Mouse (Mus musculus): ENCODE results near the gene Trim69. TPM values are rescaled to one million over a fixed set of nuclear protein-coding genes. Genes with fewer than 3 reads are reported as not detected.

The Trim69 gene
- 0.17 TPM in 1 of 2 replicates, not detected in the other for polyA plus RNA-seq (2014; fragmentation: Nextera tagmentation; extraction: Ambion mirVana)

DNA sequence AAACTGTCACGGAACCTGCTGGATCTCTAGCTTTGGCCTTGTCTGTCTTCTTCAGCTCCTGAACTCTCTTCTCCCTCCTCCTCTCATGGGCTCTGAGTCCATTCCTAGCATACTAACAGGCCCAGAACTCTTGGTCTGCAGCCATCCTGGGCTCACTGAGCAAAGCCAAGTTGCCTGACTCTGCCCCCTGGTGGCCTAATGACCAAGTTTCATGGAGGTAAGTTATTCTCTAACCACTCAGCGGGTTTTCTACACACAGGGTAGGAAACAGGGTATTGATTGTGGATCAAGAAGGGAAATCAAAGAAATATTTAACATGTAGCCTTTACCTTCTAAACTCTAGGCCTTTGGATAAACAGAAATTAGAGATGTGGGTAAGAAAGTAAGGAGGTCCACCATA, at the start of gene Trim69:
Gene Trim69, plus strand, starts transcription at position 21 of the 400 bp plus-strand sequence.
- WGBS, result 42% methylated on average over 2 of the region's 2 CpGs
- H3K36me3 ChIP-seq (ENCODE audit: control insufficient read depth, insufficient read depth, low read length), result no peaks in the 10 kb centered on the region
- H3K27ac ChIP-seq (ENCODE audit: low read depth, low read length), result no peak within 1 kb of the TSS
- peak; percentile 66 for ATAC-seq (replicated peaks; ENCODE audit: low FRiP score)
- H3K9me3 ChIP-seq (ENCODE audit: control insufficient read depth, low read length), result no peaks in the 10 kb centered on the region
- H3K4me1 ChIP-seq (replicated peaks; ENCODE audit: control insufficient read depth, insufficient read depth, low read length), result no peaks in the 10 kb centered on the region
- no peaks in the 10 kb centered on the region for H3K27me3 ChIP-seq (replicated peaks; ENCODE audit: control insufficient read depth, insufficient read depth, low read length)
- no peak within 1 kb of the TSS for H3K9ac ChIP-seq (ENCODE audit: low read depth, low read length)
- H3K4me3 ChIP-seq (ENCODE audit: low read depth, low read length), result no peak within 1 kb of the TSS
- peak; percentile 66 for DNase-seq (ENCODE audit: low spot score)
- H3K4me2 ChIP-seq, result no peak within 1 kb of the TSS

DNA sequence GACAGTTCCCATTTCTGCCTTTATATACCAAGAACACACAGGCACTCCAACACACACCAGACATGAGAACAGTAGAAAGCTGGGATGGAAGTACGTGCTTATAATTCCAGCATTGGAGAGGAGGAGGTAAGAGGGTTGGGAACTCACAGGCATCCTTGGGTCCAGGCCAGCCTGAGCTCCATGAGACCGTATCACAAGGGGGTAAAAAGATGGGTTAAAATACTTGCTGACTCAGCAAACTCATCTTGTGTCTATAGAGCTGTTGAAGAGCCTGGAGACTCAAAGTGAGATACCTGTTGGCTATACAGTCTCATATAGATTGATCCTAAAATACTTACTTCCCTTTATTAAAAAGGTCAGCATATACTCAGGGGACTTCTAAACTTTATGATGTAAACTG, 43.6 kb upstream of the Trim69 start:
- WGBS, result 86% methylated on average over 2 of the region's 2 CpGs
- H3K4me1 ChIP-seq (replicated peaks; ENCODE audit: control insufficient read depth, insufficient read depth, low read length), result peaks cover 5% of the 10 kb centered on the region

DNA sequence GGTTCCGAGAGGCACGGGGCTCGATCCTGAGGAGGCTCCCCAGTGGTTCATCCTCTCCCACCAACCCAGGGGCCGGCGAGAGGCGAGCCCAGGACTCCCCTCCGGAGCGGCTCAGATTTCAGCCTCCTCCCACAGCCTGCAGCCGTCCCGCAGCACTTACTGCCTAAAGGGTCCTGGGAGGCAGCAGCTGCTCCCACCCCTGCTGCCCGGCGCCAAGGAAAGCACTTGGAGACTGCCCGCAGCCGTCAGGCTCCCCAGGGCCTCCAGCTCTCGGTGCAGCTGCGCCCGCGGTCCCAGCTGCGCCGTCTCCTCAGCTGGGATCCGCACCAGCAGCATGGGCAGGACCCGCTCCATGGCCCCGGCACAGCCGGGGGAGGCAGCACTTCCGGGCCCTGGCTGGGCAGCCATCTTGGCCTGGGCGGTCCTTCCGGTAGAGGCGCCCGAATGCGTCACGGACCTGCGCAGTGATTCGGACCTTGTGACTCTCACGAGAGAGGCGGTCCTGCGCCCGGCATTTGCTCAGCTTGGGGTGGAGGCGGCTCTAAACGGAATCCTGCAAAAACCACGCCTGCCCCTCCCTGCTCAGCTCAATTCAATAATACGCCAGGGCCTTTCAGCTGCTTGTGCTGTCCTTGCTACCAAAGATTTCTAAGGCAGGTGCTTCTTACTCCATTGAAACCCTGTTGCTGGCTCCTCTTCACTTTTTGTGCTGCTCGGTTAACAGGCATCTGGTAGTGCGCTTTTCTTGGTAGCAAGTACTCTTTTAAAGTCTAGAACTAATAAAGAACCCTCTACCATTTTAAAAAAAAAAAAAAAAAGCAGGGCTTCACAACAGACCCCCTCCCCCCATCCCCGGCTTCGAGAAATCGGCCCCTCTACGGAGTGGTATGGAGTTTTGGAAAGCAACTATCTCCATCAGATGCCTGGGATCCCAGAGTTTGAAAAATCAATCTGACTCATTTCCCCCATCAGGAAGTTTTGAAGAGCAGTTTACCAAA, 42.2 kb upstream of the Trim69 start, which contains the start of gene Spg11:
Gene Spg11, minus strand, starts transcription at position 426 of the 998 bp plus-strand sequence.
- Histone ChIP-seq H3K27ac (ENCODE audit: low read depth, low read length) (peak within 1 kb of the TSS; percentile 78), H3K4me1 (replicated peaks; ENCODE audit: control insufficient read depth, insufficient read depth, low read length) (peaks cover 5% of the 10 kb centered on the region), H3K9ac (ENCODE audit: low read depth, low read length) (peak within 1 kb of the TSS; percentile 97), H3K4me2 (peak within 1 kb of the TSS; percentile 76), H3K36me3 (ENCODE audit: control insufficient read depth, insufficient read depth, low read length) (peaks cover 3% of the 10 kb centered on the region; the same call in 1 of the 2 replicates), H3K27me3 (replicated peaks; ENCODE audit: control insufficient read depth, insufficient read depth, low read length) (no peaks in the 10 kb centered on the region), H3K4me3 (ENCODE audit: low read depth, low read length) (peak within 1 kb of the TSS; percentile 95), H3K9me3 (ENCODE audit: control insufficient read depth, low read length) (no peaks in the 10 kb centered on the region)
- DNase-seq (ENCODE audit: low spot score) (peak; percentile 95), ATAC-seq (replicated peaks; ENCODE audit: low FRiP score) (peak; percentile 98)
- under 1% methylated on average over 47 of the region's 47 CpGs for WGBS

More for the DNA sequence above, 43.6 kb upstream of the Trim69 start:
- Histone ChIP-seq H3K4me3 (ENCODE audit: low read depth, low read length) (peak overlapping the region; percentile 95; the same call in 1 of the 2 replicates), H3K9me3 (ENCODE audit: control insufficient read depth, low read length) (no peaks in the 10 kb centered on the region), H3K27me3 (replicated peaks; ENCODE audit: control insufficient read depth, insufficient read depth, low read length) (no peaks in the 10 kb centered on the region), H3K27ac (ENCODE audit: low read depth, low read length) (no peak overlapping the region), H3K36me3 (ENCODE audit: control insufficient read depth, insufficient read depth, low read length) (peaks cover 3% of the 10 kb centered on the region; the same call in 1 of the 2 replicates), H3K4me2 (peak overlapping the region; percentile 76), H3K9ac (ENCODE audit: low read depth, low read length) (no peak overlapping the region)
- no peak for ATAC-seq (replicated peaks; ENCODE audit: low FRiP score)
- no peak for DNase-seq (ENCODE audit: low spot score)

DNA sequence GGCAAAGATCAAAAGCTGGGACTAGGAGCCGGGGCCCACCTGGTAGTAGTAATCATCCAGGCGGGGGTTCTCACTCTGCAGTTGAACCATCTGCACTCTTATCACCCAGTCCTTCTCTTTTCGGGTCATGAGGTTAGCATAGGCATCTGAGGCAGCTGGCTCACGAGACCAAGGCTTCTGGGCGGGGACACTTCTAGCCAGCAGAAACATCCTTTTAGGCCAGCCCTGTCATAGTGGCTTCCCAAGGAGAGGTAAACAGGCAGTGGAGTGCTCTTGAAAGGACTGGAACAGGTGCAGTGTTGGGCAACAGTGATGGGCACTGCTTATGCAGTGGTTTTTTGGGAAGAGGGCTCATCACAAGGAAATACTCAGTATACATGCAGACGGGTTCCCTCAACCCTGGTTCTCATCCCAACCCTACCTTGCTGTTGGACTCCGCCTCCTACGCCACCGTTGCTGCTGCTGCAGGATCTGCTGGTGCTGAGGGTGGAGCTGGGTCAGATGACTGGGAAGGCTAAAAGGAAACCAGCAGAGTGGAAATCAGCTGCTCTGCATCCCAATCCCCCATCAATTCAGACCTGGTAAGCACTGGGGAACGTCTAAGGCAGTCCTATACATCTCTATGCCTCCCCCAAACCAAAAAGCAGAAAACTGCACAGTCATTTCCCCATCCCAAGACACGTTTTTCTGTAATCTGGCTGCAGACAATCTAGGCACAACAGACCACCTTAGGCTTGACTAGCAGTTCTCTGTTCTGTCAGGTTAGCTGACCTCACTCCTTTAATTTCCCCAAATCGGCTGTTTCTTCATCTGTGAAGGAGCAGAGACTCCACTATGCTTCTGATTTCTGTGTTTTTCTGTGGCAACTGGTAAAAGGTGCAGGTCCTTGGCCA, 34.6 kb upstream of the Trim69 start:
- H3K4me3 ChIP-seq (ENCODE audit: low read depth, low read length), result no peak overlapping the region
- no peak overlapping the region for H3K9ac ChIP-seq (ENCODE audit: low read depth, low read length)
- H3K27ac ChIP-seq (ENCODE audit: low read depth, low read length), result no peak overlapping the region
- H3K9me3 ChIP-seq (ENCODE audit: control insufficient read depth, low read length), result no peaks in the 10 kb centered on the region
- WGBS, result 28% methylated on average over 12 of the region's 12 CpGs
- ATAC-seq (replicated peaks; ENCODE audit: low FRiP score), result peak; percentile 61
- DNase-seq (ENCODE audit: low spot score), result no peak
- peak overlapping the region; percentile 22; the same call in 1 of the 2 replicates for H3K4me2 ChIP-seq
- peaks cover 17% of the 10 kb centered on the region for H3K4me1 ChIP-seq (replicated peaks; ENCODE audit: control insufficient read depth, insufficient read depth, low read length)
- no peaks in the 10 kb centered on the region for H3K27me3 ChIP-seq (replicated peaks; ENCODE audit: control insufficient read depth, insufficient read depth, low read length)
- H3K36me3 ChIP-seq (ENCODE audit: control insufficient read depth, insufficient read depth, low read length), result no peaks in the 10 kb centered on the region

DNA sequence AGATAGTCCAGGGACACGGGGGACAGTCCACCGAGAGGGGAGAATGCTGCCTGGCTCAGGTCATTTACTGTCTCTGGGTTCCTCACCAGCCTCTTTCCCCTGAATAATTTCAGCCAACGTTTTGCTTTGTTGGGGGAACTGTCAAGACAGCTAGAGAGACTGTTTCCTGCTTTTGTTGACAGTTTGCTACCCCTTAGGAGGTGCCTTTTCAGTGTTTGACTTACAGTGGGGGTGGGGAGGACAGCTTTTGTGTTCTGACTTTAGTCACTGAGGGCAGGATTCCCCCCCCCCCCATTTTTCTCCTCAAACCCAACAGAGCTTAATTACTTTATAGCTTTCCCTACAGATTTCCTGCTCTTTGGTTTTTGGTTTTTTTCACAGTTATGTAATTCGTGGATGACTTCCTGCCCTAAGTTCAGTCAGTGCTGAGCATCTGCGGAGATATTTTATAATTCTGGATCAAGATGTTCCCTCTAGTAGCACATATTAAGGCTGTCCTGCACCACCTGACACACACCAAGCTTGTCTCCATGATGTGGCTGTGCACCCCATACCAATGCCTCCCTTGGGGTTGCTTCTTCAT, 33.6 kb upstream of the Trim69 start:
- H3K4me1 ChIP-seq (replicated peaks; ENCODE audit: control insufficient read depth, insufficient read depth, low read length), result peaks cover 17% of the 10 kb centered on the region
- 37% methylated on average over 5 of the region's 5 CpGs for WGBS
- H3K4me2 ChIP-seq, result no peak overlapping the region
- no peaks in the 10 kb centered on the region for H3K9me3 ChIP-seq (ENCODE audit: control insufficient read depth, low read length)
- ATAC-seq (replicated peaks; ENCODE audit: low FRiP score) (no peak), DNase-seq (ENCODE audit: low spot score) (no peak)
- H3K27me3 ChIP-seq (replicated peaks; ENCODE audit: control insufficient read depth, insufficient read depth, low read length), result no peaks in the 10 kb centered on the region
- no peaks in the 10 kb centered on the region for H3K36me3 ChIP-seq (ENCODE audit: control insufficient read depth, insufficient read depth, low read length)
- no peak overlapping the region for H3K4me3 ChIP-seq (ENCODE audit: low read depth, low read length)
- no peak overlapping the region for H3K27ac ChIP-seq (ENCODE audit: low read depth, low read length)
- H3K9ac ChIP-seq (ENCODE audit: low read depth, low read length), result no peak overlapping the region

DNA sequence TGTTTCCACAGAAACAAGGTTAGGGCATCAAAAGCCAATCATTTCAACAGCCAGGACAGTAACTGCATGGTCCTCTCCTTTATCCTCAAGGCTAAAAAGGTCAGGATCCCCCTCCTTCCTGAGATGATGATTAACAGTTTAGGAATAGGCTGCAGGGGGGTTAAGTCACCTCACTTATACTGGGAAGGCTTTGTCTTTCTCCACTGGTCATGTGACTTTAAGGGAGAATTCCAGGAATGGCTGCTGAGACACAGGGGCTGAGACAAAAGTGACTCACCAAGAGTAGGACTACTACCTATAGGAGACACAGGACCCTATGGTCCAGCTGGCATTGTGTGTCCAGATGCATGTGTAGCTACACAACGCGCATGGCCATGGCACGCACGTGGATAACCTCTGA, 32.9 kb upstream of the Trim69 start:
- H3K4me2 ChIP-seq, result no peak overlapping the region
- H3K36me3 ChIP-seq (ENCODE audit: control insufficient read depth, insufficient read depth, low read length), result no peaks in the 10 kb centered on the region
- H3K4me1 ChIP-seq (replicated peaks; ENCODE audit: control insufficient read depth, insufficient read depth, low read length), result peaks cover 17% of the 10 kb centered on the region
- WGBS, result 88% methylated on average over 4 of the region's 4 CpGs
- ATAC-seq (replicated peaks; ENCODE audit: low FRiP score), result no peak
- no peak overlapping the region for H3K4me3 ChIP-seq (ENCODE audit: low read depth, low read length)
- DNase-seq (ENCODE audit: low spot score), result no peak
- no peak overlapping the region for H3K27ac ChIP-seq (ENCODE audit: low read depth, low read length)
- no peak overlapping the region for H3K9ac ChIP-seq (ENCODE audit: low read depth, low read length)
- H3K9me3 ChIP-seq (ENCODE audit: control insufficient read depth, low read length), result no peaks in the 10 kb centered on the region
- H3K27me3 ChIP-seq (replicated peaks; ENCODE audit: control insufficient read depth, insufficient read depth, low read length), result no peaks in the 10 kb centered on the region

DNA sequence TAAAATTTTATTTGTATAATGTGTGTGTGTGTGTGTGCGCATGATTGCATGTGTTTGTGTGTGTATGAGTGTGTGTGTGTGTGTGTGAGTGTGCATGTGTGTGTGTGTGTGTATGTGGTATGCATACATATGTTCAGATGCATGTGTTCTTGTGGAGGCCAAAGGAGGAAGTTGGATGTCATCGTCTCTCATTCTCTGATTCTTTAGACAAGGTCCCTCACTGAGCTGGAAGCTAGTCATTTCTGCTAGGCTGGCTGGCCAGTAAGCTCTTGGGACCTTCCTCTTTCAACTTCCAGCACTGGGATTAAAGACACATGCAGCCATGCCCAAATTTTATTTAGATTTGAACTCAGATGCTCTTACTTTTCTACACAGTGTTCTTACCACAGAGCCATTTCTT, 28.4 kb upstream of the Trim69 start:
- no peaks in the 10 kb centered on the region; the same call in 1 of the 2 replicates for H3K4me1 ChIP-seq (replicated peaks; ENCODE audit: control insufficient read depth, insufficient read depth, low read length)
- 60% methylated on average over 2 of the region's 2 CpGs for WGBS
- no peak for ATAC-seq (replicated peaks; ENCODE audit: low FRiP score)
- no peak overlapping the region for H3K9ac ChIP-seq (ENCODE audit: low read depth, low read length)
- DNase-seq (ENCODE audit: low spot score), result no peak
- no peak overlapping the region for H3K27ac ChIP-seq (ENCODE audit: low read depth, low read length)
- H3K4me3 ChIP-seq (ENCODE audit: low read depth, low read length), result no peak overlapping the region
- H3K4me2 ChIP-seq, result no peak overlapping the region
- no peaks in the 10 kb centered on the region for H3K36me3 ChIP-seq (ENCODE audit: control insufficient read depth, insufficient read depth, low read length)
- no peaks in the 10 kb centered on the region for H3K9me3 ChIP-seq (ENCODE audit: control insufficient read depth, low read length)
- H3K27me3 ChIP-seq (replicated peaks; ENCODE audit: control insufficient read depth, insufficient read depth, low read length), result no peaks in the 10 kb centered on the region

DNA sequence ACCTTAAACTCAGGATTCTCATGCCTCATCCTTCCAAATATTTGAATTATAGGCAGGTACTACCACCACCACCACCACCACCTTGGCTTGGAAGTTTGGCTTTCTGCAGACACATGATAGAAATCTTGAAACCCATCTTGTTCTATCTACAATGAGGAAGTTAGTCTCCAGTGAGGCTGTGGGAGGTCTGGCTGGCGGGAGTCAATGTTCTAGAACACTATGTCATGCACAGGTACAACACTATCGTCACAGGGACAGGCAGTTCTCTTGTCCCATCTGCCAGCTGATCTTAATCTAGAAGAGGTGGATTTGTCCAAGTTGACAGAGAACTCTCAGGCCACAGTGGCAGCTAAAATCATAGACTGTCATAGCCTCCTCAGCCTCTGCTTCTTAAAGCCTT, 27.9 kb upstream of the Trim69 start:
- Histone ChIP-seq H3K4me1 (replicated peaks; ENCODE audit: control insufficient read depth, insufficient read depth, low read length) (peaks cover 2% of the 10 kb centered on the region), H3K27ac (ENCODE audit: low read depth, low read length) (no peak overlapping the region), H3K4me3 (ENCODE audit: low read depth, low read length) (no peak overlapping the region), H3K36me3 (ENCODE audit: control insufficient read depth, insufficient read depth, low read length) (no peaks in the 10 kb centered on the region), H3K27me3 (replicated peaks; ENCODE audit: control insufficient read depth, insufficient read depth, low read length) (no peaks in the 10 kb centered on the region), H3K4me2 (no peak overlapping the region), H3K9ac (ENCODE audit: low read depth, low read length) (no peak overlapping the region), H3K9me3 (ENCODE audit: control insufficient read depth, low read length) (no peaks in the 10 kb centered on the region)
- WGBS, result 62% methylated on average over 2 of the region's 2 CpGs
- DNase-seq (ENCODE audit: low spot score) (no peak), ATAC-seq (replicated peaks; ENCODE audit: low FRiP score) (no peak)

All from liver, embryonic 11.5 days (tissue).